Mouse (Mus musculus): ENCODE measurements around the gene Rarb. TPM values are rescaled to one million over a fixed set of nuclear protein-coding genes. Genes with fewer than 3 reads are reported as not detected.

Rarb gene
- total and polyA plus RNA-seq, 3 experiments: 0.04 TPM; not detected in 2

DNA sequence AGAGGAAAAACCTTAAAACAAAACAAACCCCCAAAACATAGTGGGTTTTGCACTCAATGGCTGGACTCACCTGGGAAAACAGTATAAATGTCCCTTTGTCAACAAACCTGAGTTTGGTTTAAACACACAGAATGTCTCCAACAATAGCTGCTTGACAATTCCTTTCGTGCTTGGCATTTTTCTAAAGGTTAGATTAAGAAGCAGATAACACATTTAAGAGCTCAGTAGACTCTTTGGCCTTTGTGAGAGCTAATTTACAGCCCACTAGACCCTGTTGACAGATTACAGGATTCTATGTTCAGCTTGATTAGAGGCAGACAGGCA is 264.7 kb downstream of the Rarb start:
- no peak overlapping the region for H3K9ac ChIP-seq (ENCODE audit: insufficient read depth, low read depth)
- H3K27ac ChIP-seq (ENCODE audit: insufficient read depth, low read depth): no peak overlapping the region
- H3K9me3 ChIP-seq (replicated peaks; ENCODE audit: low read length): no peaks in the 10 kb centered on the region
- no peak overlapping the region for H3K4me3 ChIP-seq (replicated peaks in 1 of 3; ENCODE audit: low read depth in 2 of 3, low read length in 2 of 3, poor library complexity in 1 of 3)
- no peaks in the 10 kb centered on the region for H3K27me3 ChIP-seq (replicated peaks)
- in situ Hi-C loops (cut with MboI; ENCODE audit: low pct_ligation_motif_present, low pct_unique_long_range_greater_than_20kb, low sequenced_read_pairs) (no loop called here), dilution Hi-C loops (cut with MboI; ENCODE audit: extremely low pct_ligation_motif_present, extremely low pct_unique_long_range_greater_than_20kb, low sequenced_read_pairs) (no loop called here)
- TF ChIP-seq EP300 (IDR thresholded peaks at IDR 0.05; ENCODE audit: low read length) (no peak), POLR2A (IDR thresholded peaks at IDR 0.05; ENCODE audit: low read depth, low read length) (no peak), KAT2A (IDR thresholded peaks at IDR 0.05; ENCODE audit: insufficient replicate concordance, low read length) (no peak), ZNF384 (IDR thresholded peaks at IDR 0.05; ENCODE audit: low read depth, low read length) (no peak), SIN3A (IDR thresholded peaks at IDR 0.05; ENCODE audit: low read length) (no peak), IRF4 (IDR thresholded peaks at IDR 0.05; ENCODE audit: low read depth, low read length) (no peak), RCOR1 (conservative IDR thresholded peaks at IDR 0.05; ENCODE audit: low read depth, low read length) (no peak), BHLHE40 (IDR thresholded peaks at IDR 0.05; ENCODE audit: low read depth, low read length) (no peak), TBP (conservative IDR thresholded peaks at IDR 0.05; ENCODE audit: low read depth, low read length) (no peak), JUN (IDR thresholded peaks at IDR 0.05; ENCODE audit: insufficient read depth, low read depth, low read length) (no peak), SMC3 (IDR thresholded peaks at IDR 0.05; ENCODE audit: low read depth, low read length) (no peak), MXI1 (IDR thresholded peaks at IDR 0.05; ENCODE audit: low read depth, low read length) (no peak), RAD21 (IDR thresholded peaks at IDR 0.05; ENCODE audit: low read depth, low read length) (no peak), MEF2A (IDR thresholded peaks at IDR 0.05; ENCODE audit: borderline replicate concordance, low read depth, low read length) (no peak), ZC3H11A (IDR thresholded peaks at IDR 0.05; ENCODE audit: low read depth, low read length) (no peak), MAX (IDR thresholded peaks at IDR 0.05; ENCODE audit: low read length) (no peak), ETS1 (conservative IDR thresholded peaks at IDR 0.05; ENCODE audit: low read depth, low read length) (no peak), POLR2AphosphoS2 (IDR thresholded peaks at IDR 0.05; ENCODE audit: low read depth, low read length) (no peak), MAZ (IDR thresholded peaks at IDR 0.05; ENCODE audit: low read depth, low read length) (no peak), JUND (conservative IDR thresholded peaks at IDR 0.05; ENCODE audit: low read depth, low read length) (no peak)
- DNase-seq (ENCODE audit: extremely low read depth): no peak
- no peaks in the 10 kb centered on the region for H3K36me3 ChIP-seq (replicated peaks in 1 of 2; ENCODE audit: control insufficient read depth in 1 of 2, insufficient read depth in 1 of 2, low read length in 1 of 2)
- no peak overlapping the region for H3K4me2 ChIP-seq (ENCODE audit: insufficient read depth, low read depth, poor library complexity, severe bottlenecking)
- no peaks in the 10 kb centered on the region for H3K79me2 ChIP-seq (replicated peaks; ENCODE audit: control insufficient read depth, extremely low read depth, insufficient read depth, poor library complexity, severe bottlenecking)
- H3K4me1 ChIP-seq (ENCODE audit: control insufficient read depth in 1 of 2, insufficient read depth in 2 of 2): peaks cover 6 to 17% of the 10 kb centered on the region in 2 experiments

DNA sequence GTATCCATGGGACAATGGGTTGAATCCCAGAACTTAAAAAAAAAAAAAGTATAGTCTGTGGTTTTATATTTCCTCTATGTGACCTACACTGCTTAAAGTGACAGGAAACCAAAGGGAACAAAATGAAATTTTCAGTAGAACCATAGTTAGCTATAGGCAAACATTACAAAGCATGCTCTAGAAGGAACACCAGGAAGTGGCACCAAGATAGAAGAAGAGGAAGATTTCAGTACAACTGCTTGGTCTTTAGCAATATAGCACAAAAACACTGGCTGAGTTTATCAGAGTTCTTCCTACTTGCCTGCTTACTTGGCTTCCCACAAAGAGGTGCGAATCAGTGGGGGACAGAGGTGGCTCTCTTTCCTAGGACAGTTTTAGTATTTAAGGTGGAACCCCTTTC is 266.7 kb downstream of the Rarb start:
- Histone ChIP-seq H3K36me3 (replicated peaks in 1 of 2; ENCODE audit: control insufficient read depth in 1 of 2, insufficient read depth in 1 of 2, low read length in 1 of 2) (no peaks in the 10 kb centered on the region), H3K9ac (ENCODE audit: insufficient read depth, low read depth) (no peak overlapping the region), H3K4me3 (replicated peaks in 1 of 3; ENCODE audit: low read depth in 2 of 3, low read length in 2 of 3, poor library complexity in 1 of 3) (no peak overlapping the region), H3K4me1 (ENCODE audit: control insufficient read depth in 1 of 2, insufficient read depth in 2 of 2) (peaks cover 9 to 21% of the 10 kb centered on the region in 2 experiments), H3K27ac (ENCODE audit: insufficient read depth, low read depth) (no peak overlapping the region), H3K4me2 (ENCODE audit: insufficient read depth, low read depth, poor library complexity, severe bottlenecking) (no peak overlapping the region), H3K9me3 (replicated peaks; ENCODE audit: low read length) (no peaks in the 10 kb centered on the region), H3K79me2 (replicated peaks; ENCODE audit: control insufficient read depth, extremely low read depth, insufficient read depth, poor library complexity, severe bottlenecking) (no peaks in the 10 kb centered on the region), H3K27me3 (replicated peaks) (no peaks in the 10 kb centered on the region)
- in situ Hi-C loops (cut with MboI; ENCODE audit: low pct_ligation_motif_present, low pct_unique_long_range_greater_than_20kb, low sequenced_read_pairs) (no loop called here), dilution Hi-C loops (cut with MboI; ENCODE audit: extremely low pct_ligation_motif_present, extremely low pct_unique_long_range_greater_than_20kb, low sequenced_read_pairs) (no loop called here)
- TF ChIP-seq GABPA (IDR thresholded peaks at IDR 0.05; ENCODE audit: insufficient replicate concordance, low read depth, low read length) (no peak), USF1 (IDR thresholded peaks at IDR 0.05; ENCODE audit: low read depth, low read length) (no peak), MXI1 (IDR thresholded peaks at IDR 0.05; ENCODE audit: low read depth, low read length) (no peak), POLR2A (IDR thresholded peaks at IDR 0.05; ENCODE audit: low read depth, low read length) (no peak), JUND (conservative IDR thresholded peaks at IDR 0.05; ENCODE audit: low read depth, low read length) (no peak)
- no peak for DNase-seq (ENCODE audit: extremely low read depth)

Data from CH12.LX (cell line).